Mouse (Mus musculus): Measurements from ENCODE around the gene Srarp.

Gene Srarp

GRCm38 (mm10) chr4:141422841-141423240, 13.1 kb downstream of the Srarp start:
- ChIA-PET CTCF (interaction anchor here in 2 of 4 experiments (0.7 to 1.0 kb wide), 3 partner anchors 11 to 256 kb away, joined by 3 read pairs; no protein-coding TSS in a partner anchor), POLR2A (interaction anchor here in 3 of 4 experiments (0.7 to 11.8 kb wide), 9 partner anchors 11 to 153 kb away, joined by 3 to 342 read pairs (median 4); partner anchors contain the start of gene Srarp (in 1 of the 3))

DNA sequence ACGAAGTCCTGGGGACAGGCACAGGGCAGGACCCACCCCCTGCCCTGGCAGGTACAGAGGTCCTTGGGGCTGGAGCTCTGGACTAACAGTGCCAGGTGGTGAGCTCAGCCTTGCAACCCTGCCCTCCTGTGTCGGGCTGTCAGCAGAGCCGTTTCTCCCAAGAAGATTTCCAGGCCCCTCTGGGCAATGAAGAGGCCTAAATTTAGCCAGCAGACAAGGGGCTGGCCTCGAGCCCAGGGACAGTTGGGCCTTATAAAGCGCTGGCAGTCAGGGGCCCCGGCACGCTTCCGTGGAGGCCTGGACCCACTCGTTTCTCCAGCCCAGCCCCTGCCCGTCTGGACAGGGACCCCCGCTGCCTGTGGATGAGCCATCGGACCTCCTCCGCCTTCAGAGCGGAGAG, 14.5 kb downstream of the Srarp start:
- POLR2A ChIA-PET, result interaction anchor here in 3 of 4 experiments (0.5 to 11.8 kb wide), 25 partner anchors 8 to 398 kb away, joined by 3 to 342 read pairs (median 6); no protein-coding TSS in a partner anchor

GRCm38 (mm10) chr4:141420886-141421285, 15.0 kb downstream of the Srarp start:
- ChIA-PET CTCF (interaction anchor here (0.7 to 3.6 kb wide), 16 partner anchors 9 to 668 kb away, joined by 3 to 21 read pairs (median 4); no protein-coding TSS in a partner anchor), POLR2A (interaction anchor here in 3 of 4 experiments (0.6 to 11.8 kb wide), 32 partner anchors 9 to 398 kb away, joined by 3 to 342 read pairs (median 4); partner anchors contain the start of gene Casp9 (in 1 of the 3))

More for the DNA sequence above, 14.5 kb downstream of the Srarp start:
- CTCF ChIA-PET, result interaction anchor here (0.7 to 3.6 kb wide), 15 partner anchors 8 to 668 kb away, joined by 3 to 21 read pairs (median 5); no protein-coding TSS in a partner anchor

- CTCF ChIA-PET, result interaction anchor here (0.7 to 3.6 kb wide), 15 partner anchors 9 to 669 kb away, joined by 3 to 21 read pairs (median 5); no protein-coding TSS in a partner anchor
- POLR2A ChIA-PET, result interaction anchor here in 3 of 4 experiments (0.6 to 11.8 kb wide), 30 partner anchors 8 to 374 kb away, joined by 3 to 342 read pairs (median 4); partner anchors contain the start of gene Casp9 (in 1 of the 3)
These were observed 15.6 kb downstream of the Srarp start, which contains the start of gene Hspb7 for GRCm38 (mm10) chr4:141420192-141420829. Gene Hspb7 (plus strand): TSS chr4:141420779.

- POLR2A ChIA-PET, result interaction anchor here in 3 of 4 experiments (0.6 to 11.8 kb wide), 24 partner anchors 9 to 374 kb away, joined by 3 to 342 read pairs (median 4); partner anchors contain the start of gene Casp9 (in 1 of the 3)
These were observed 16.3 kb downstream of the Srarp start for GRCm38 (mm10) chr4:141419398-141420191.

GRCm38 (mm10) chr4:141415924-141416323, 20.0 kb downstream of the Srarp start, which contains the start of gene Clcnkb:
Gene Clcnkb (minus strand): TSS chr4:141416014.
- CTCF ChIA-PET, result interaction anchor here in 2 of 4 experiments (0.7 to 1.0 kb wide), 2 partner anchors 49 to 394 kb away, joined by 3 to 5 read pairs; no protein-coding TSS in a partner anchor
- POLR2A ChIA-PET, result interaction anchor here in 2 of 4 experiments (0.6 to 2.4 kb wide), 7 partner anchors 9 to 156 kb away, joined by 3 to 22 read pairs (median 4); no protein-coding TSS in a partner anchor

More at GRCm38 (mm10) chr4:141419398-141420191, 16.3 kb downstream of the Srarp start:
- CTCF ChIA-PET, result interaction anchor here in 3 of 4 experiments (0.6 to 3.6 kb wide), 8 partner anchors 8 to 272 kb away, joined by 3 to 21 read pairs (median 11); partner anchors contain the start of gene Fbxo42 (in 1 of the 3)

- POLR2A ChIA-PET, result interaction anchor here (0.5 to 2.3 kb wide), 20 partner anchors 9 to 165 kb away, joined by 3 to 30 read pairs (median 3); partner anchors contain the start of gene Hspb7 (in 3 of the 4)
These were observed 24.4 kb downstream of the Srarp start for GRCm38 (mm10) chr4:141411430-141411992.

GRCm38 (mm10) chr4:141408577-141408976, 27.3 kb downstream of the Srarp start:
- CTCF ChIA-PET, result interaction anchor here (0.6 to 8.1 kb wide), 8 partner anchors 16 to 167 kb away, joined by 3 to 82 read pairs (median 4); no protein-coding TSS in a partner anchor
- POLR2A ChIA-PET, result interaction anchor here in 3 of 4 experiments (0.6 to 7.9 kb wide), 7 partner anchors 18 to 165 kb away, joined by 3 to 65 read pairs (median 6); no protein-coding TSS in a partner anchor

More at GRCm38 (mm10) chr4:141411430-141411992, 24.4 kb downstream of the Srarp start:
- CTCF ChIA-PET, result interaction anchor here (0.6 to 2.2 kb wide), 83 partner anchors 9 to 468 kb away, joined by 3 to 39 read pairs (median 4); partner anchors contain the start of genes Hspb7 (in 4 of the 4), Clcnka (in 2 of the 4), Srarp (in 1 of the 4) and Tmem82 (in 1 of the 4)

GRCm38 (mm10) chr4:141406516-141407299, 29.2 kb downstream of the Srarp start:
- POLR2A ChIA-PET, result interaction anchor here in 3 of 4 experiments (0.6 to 7.9 kb wide), 23 partner anchors 8 to 191 kb away, joined by 3 to 65 read pairs (median 5); partner anchors contain the start of genes Clcnka (in 1 of the 3) and Srarp (in 1 of the 3)
- CTCF ChIA-PET, result interaction anchor here (0.5 to 8.1 kb wide), 27 partner anchors 14 to 451 kb away, joined by 3 to 82 read pairs (median 4); partner anchors contain the start of genes Hspb7 (in 1 of the 4) and Tmem82 (in 1 of the 4)

GRCm38 (mm10) chr4:141405314-141405622, 30.6 kb downstream of the Srarp start:
- CTCF ChIA-PET, result interaction anchor here (0.5 to 8.1 kb wide), 36 partner anchors 9 to 241 kb away, joined by 3 to 82 read pairs (median 5); partner anchors contain the start of gene Srarp (in 2 of the 4)
- POLR2A ChIA-PET, result interaction anchor here in 3 of 4 experiments (0.9 to 7.9 kb wide), 20 partner anchors 15 to 171 kb away, joined by 3 to 65 read pairs (median 5); partner anchors contain the start of gene Hspb7 (in 2 of the 3)

GRCm38 (mm10) chr4:141404518-141405313, 31.2 kb downstream of the Srarp start:
- ChIA-PET CTCF (interaction anchor here (0.5 to 8.1 kb wide), 49 partner anchors 9 to 284 kb away, joined by 3 to 82 read pairs (median 4); partner anchors contain the start of gene Srarp (in 2 of the 4)), POLR2A (interaction anchor here in 3 of 4 experiments (0.9 to 7.9 kb wide), 30 partner anchors 10 to 172 kb away, joined by 3 to 65 read pairs (median 5); partner anchors contain the start of gene Hspb7 (in 2 of the 3))

DNA sequence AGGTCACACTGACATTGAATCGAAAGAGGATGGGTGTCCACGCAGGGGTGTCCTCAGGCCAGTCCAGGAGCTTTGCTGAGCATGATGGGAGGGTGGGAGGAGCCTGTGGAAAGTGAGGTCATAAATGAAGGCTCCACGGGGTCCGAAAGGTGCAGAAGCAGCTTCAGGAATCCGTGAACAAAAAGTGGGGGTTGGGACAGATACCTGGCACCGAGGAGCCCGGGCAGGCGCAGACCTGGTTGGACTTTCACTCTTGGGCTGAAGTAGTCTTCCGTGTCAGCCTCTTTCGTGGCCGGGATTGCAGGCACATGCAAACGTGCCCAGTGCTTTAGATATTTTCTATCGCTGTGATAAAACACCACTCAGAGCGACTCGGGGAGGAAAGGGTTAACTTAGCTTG, 35.7 kb downstream of the Srarp start:
- ChIA-PET CTCF (interaction anchor here in 3 of 4 experiments (0.6 to 3.7 kb wide), 11 partner anchors 10 to 233 kb away, joined by 3 to 17 read pairs (median 5); no protein-coding TSS in a partner anchor), POLR2A (interaction anchor here in 3 of 4 experiments (0.6 to 2.7 kb wide), 8 partner anchors 10 to 1567 kb away, joined by 3 to 6 read pairs (median 4); no protein-coding TSS in a partner anchor)

DNA sequence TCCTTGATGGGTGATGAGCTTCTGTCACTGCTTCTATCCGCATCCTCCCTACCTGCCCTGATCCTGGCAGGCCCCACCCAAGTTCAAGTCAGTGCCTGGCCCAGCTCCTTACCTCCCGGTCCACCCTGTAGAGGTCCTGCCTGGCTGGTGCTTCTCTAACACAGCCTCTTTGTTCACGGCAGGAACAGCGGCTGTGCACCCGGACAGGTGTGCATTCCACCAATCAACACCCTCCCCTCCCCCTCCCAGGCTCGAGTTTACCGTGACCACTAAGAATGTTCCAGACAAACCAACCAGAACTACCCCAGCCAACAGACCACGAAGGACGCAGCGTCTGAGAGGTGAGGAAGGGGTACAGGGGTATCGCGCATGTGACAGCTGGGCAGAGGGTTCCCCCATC, 37.4 kb downstream of the Srarp start, which contains the start of gene Clcnka:
Gene Clcnka (minus strand): TSS at position 180 of the 400 bp plus-strand sequence.
- ChIA-PET POLR2A (interaction anchor here (0.6 to 2.6 kb wide), 11 partner anchors 9 to 246 kb away, joined by 3 to 9 read pairs (median 3); no protein-coding TSS in a partner anchor), CTCF (interaction anchor here (0.5 to 3.7 kb wide), 13 partner anchors 11 to 154 kb away, joined by 3 to 17 read pairs (median 5); no protein-coding TSS in a partner anchor)

- CTCF ChIA-PET, result interaction anchor here (0.6 to 3.7 kb wide), 10 partner anchors 10 to 115 kb away, joined by 3 to 17 read pairs (median 5); no protein-coding TSS in a partner anchor
- POLR2A ChIA-PET, result interaction anchor here in 3 of 4 experiments (0.6 to 2.6 kb wide), 13 partner anchors 9 to 247 kb away, joined by 3 to 9 read pairs (median 3); no protein-coding TSS in a partner anchor
These were observed 38.0 kb downstream of the Srarp start for GRCm38 (mm10) chr4:141397861-141398260.

DNA sequence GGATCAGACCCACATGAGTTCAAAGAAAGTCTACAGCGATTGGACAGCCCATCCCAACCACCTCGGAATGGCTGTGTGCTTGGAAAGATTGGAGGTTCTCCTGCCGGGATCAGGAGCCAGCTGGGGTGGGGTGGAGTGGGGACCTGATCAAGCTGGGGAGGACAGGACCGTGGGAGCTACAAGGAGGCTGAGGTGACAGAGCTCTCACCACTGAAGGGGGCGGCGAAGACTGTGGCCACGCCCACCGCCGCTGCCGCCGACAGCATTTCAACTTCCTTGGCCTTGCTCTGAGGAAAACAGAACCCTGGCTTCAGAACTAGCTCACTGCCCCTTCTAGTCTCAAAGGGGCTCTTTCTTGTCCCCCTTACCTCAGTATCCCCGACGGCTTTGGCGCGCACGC, 41.2 kb downstream of the Srarp start:
- ChIA-PET CTCF (interaction anchor here in 3 of 4 experiments (0.8 to 1.5 kb wide), 9 partner anchors 10 to 122 kb away, joined by 3 to 4 read pairs (median 3); no protein-coding TSS in a partner anchor), POLR2A (interaction anchor here in 3 of 4 experiments (0.6 to 2.8 kb wide), 14 partner anchors 9 to 178 kb away, joined by 3 to 10 read pairs (median 4); no protein-coding TSS in a partner anchor)

Data from embryonic stem cell, embryonic (primary cell).